Mouse (Mus musculus) spleen, adult 2 months (tissue): ENCODE measurements around the gene Lrrc18. TPM values are rescaled to one million over a fixed set of nuclear protein-coding genes. Genes with fewer than 3 reads are reported as not detected.

Experiments used
- DNase-seq, 2 experiments: peaks; one replicate each; pipeline versions ENCODE4 v3.0.0 to v3.0.0-alpha.2; 2012 to 2021; ENCODE audit warnings: low spot score in 2 of 2, low read depth in 1 of 2
- H3K27ac ChIP-seq: fragments of 200-500 bp; 2 replicates; pipeline ENCODE4 v1.5.1; 2012; ENCODE audit warnings: low read length, inconsistent platforms; ENCODE audit not compliant: insufficient read depth
- H3K27me3 ChIP-seq: fragments of 200-500 bp; 2 replicates; pipeline ENCODE4 v1.6.1; 2012; ENCODE audit warnings: mild to moderate bottlenecking, moderate library complexity, low read length, inconsistent platforms; ENCODE audit not compliant: control insufficient read depth, insufficient read depth
- H3K36me3 ChIP-seq: fragments of 200-500 bp; 2 replicates; pipeline ENCODE4 v1.6.1; 2012; ENCODE audit warnings: mild to moderate bottlenecking, low read length, inconsistent platforms; ENCODE audit not compliant: control insufficient read depth, insufficient read depth
- H3K4me1 ChIP-seq: fragments of 200-500 bp; 2 replicates; pipeline ENCODE4 v1.6.1; 2011; ENCODE audit warnings: inconsistent platforms; ENCODE audit not compliant: control insufficient read depth, insufficient read depth, insufficient read length
- H3K4me3 ChIP-seq: fragments of 200-500 bp; 2 replicates; pipeline ENCODE4 v1.5.1; 2011; ENCODE audit warnings: mild to moderate bottlenecking, inconsistent platforms; ENCODE audit not compliant: insufficient read depth, insufficient read length; ENCODE audit errors: extremely low read depth
- CTCF ChIP-seq: fragments of 200-500 bp; IDR thresholded peaks from 2 replicates; pipeline ENCODE4 v1.5.1; 2011; ENCODE audit warnings: mild to moderate bottlenecking, inconsistent platforms; ENCODE audit not compliant: insufficient read depth, insufficient read length, insufficient replicate concordance; ENCODE audit errors: extremely low read depth
- POLR2A ChIP-seq: fragments of 200-500 bp; IDR thresholded peaks from 2 replicates; pipeline ENCODE4 v1.6.1; 2011; ENCODE audit warnings: low read depth, low read length, inconsistent platforms
- WGBS: fragments of 180-500 bp; shearing (Covaris S2); methylation state at CpG from one replicate; pipeline ENCODE4 v1.1.7; 2018; 5-methylcytosine and 5-hydroxymethylcytosine counted together
- polyA plus RNA-seq: library from polyadenylated mRNA; depleted of rRNA; stranded (reverse); fragments of >200 nt; gene quantifications from 2 replicates; pipeline ENCODE4 v1.2.3, GENCODE M21; 2012

The Lrrc18 gene
- polyA plus RNA-seq, 1 experiment: not detected

- DNase-seq: no peak
- H3K4me3 ChIP-seq: no peak overlapping the region
- no peaks in the 10 kb centered on the region for H3K4me1 ChIP-seq
- WGBS: 94% methylated on average over 9 of the region's 9 CpGs
- TF ChIP-seq POLR2A: no peak
- TF ChIP-seq CTCF: no peak
- peaks cover 45% of the 10 kb centered on the region for H3K36me3 ChIP-seq
- H3K27ac ChIP-seq: no peak overlapping the region
- H3K27me3 ChIP-seq: no peaks in the 10 kb centered on the region
These were observed 20.5 kb upstream of the Lrrc18 start for GRCm38 (mm10) chr14:32970700-32971099.

GRCm38 (mm10) chr14:32984176-32984738, 6.9 kb upstream of the Lrrc18 start:
- no peak overlapping the region for H3K4me3 ChIP-seq
- TF ChIP-seq POLR2A: no peak
- no peaks in the 10 kb centered on the region for H3K4me1 ChIP-seq
- no peak overlapping the region for H3K27ac ChIP-seq
- no peak for DNase-seq
- peaks cover 41% of the 10 kb centered on the region for H3K36me3 ChIP-seq
- WGBS: 83% methylated on average over 6 of the region's 6 CpGs
- H3K27me3 ChIP-seq: no peaks in the 10 kb centered on the region

- no peak for TF ChIP-seq POLR2A
- DNase-seq: no peak
- H3K4me3 ChIP-seq: no peak overlapping the region
- no peaks in the 10 kb centered on the region for H3K27me3 ChIP-seq
- H3K27ac ChIP-seq: no peak overlapping the region
- peaks cover 30% of the 10 kb centered on the region for H3K36me3 ChIP-seq
- WGBS: 81% methylated on average over 4 of the region's 4 CpGs
- no peaks in the 10 kb centered on the region for H3K4me1 ChIP-seq
These were observed 4.5 kb upstream of the Lrrc18 start for GRCm38 (mm10) chr14:32986659-32987058.

GRCm38 (mm10) chr14:32994954-32995636, 3.9 kb downstream of the Lrrc18 start:
- no peaks in the 10 kb centered on the region for H3K4me1 ChIP-seq
- H3K4me3 ChIP-seq: no peak overlapping the region
- H3K36me3 ChIP-seq: peaks cover 8% of the 10 kb centered on the region
- H3K27me3 ChIP-seq: no peaks in the 10 kb centered on the region
- 86% methylated on average over 10 of the region's 10 CpGs for WGBS
- H3K27ac ChIP-seq: no peak overlapping the region
- DNase-seq: no peak
- TF ChIP-seq POLR2A (no peak), CTCF (no peak)

GRCm38 (mm10) chr14:32999511-32999910, 8.3 kb downstream of the Lrrc18 start:
- Histone ChIP-seq H3K36me3 (peaks cover 15% of the 10 kb centered on the region), H3K4me1 (no peaks in the 10 kb centered on the region), H3K27me3 (no peaks in the 10 kb centered on the region), H3K27ac (no peak overlapping the region), H3K4me3 (no peak overlapping the region)
- 84% methylated on average over 10 of the region's 10 CpGs for WGBS
- no peak for DNase-seq
- TF ChIP-seq CTCF: no peak
- no peak for TF ChIP-seq POLR2A

GRCm38 (mm10) chr14:33000112-33000979, 9.2 kb downstream of the Lrrc18 start:
- H3K4me1 ChIP-seq: no peaks in the 10 kb centered on the region
- no peak overlapping the region for H3K27ac ChIP-seq
- no peak for DNase-seq
- 82% methylated on average over 8 of the region's 8 CpGs for WGBS
- H3K36me3 ChIP-seq: peaks cover 18% of the 10 kb centered on the region
- no peak overlapping the region for H3K4me3 ChIP-seq
- H3K27me3 ChIP-seq: no peaks in the 10 kb centered on the region
- TF ChIP-seq CTCF (no peak), POLR2A (no peak)

- H3K4me3 ChIP-seq: no peak overlapping the region
- 96% methylated on average over 1 of the region's 1 CpGs for WGBS
- DNase-seq: no peak
These were observed 13.9 kb downstream of the Lrrc18 start for GRCm38 (mm10) chr14:33005114-33005513.

More at GRCm38 (mm10) chr14:33005114-33005513, 13.9 kb downstream of the Lrrc18 start:
- TF ChIP-seq CTCF: no peak
- no peak for TF ChIP-seq POLR2A
- Histone ChIP-seq H3K27me3 (no peaks in the 10 kb centered on the region), H3K4me1 (no peaks in the 10 kb centered on the region), H3K36me3 (peaks cover 25% of the 10 kb centered on the region), H3K27ac (no peak overlapping the region)
